Mouse (Mus musculus): ENCODE data around the gene Cpne1.

Gene Cpne1

GRCm38 (mm10) chr2:156079674-156080073, 32.1 kb downstream of the Cpne1 start:
- DNase-seq (ENCODE audit: low read depth, low spot score): no peak

- DNase-seq (ENCODE audit: low read depth, low spot score): no peak
Measured at GRCm38 (mm10) chr2:156079183-156079560, 32.6 kb downstream of the Cpne1 start.

GRCm38 (mm10) chr2:156078421-156079182, 33.2 kb downstream of the Cpne1 start:
- no peak for DNase-seq (ENCODE audit: low read depth, low spot score)

GRCm38 (mm10) chr2:156077461-156077860, 34.3 kb downstream of the Cpne1 start:
- DNase-seq (ENCODE audit: low read depth, low spot score): no peak

GRCm38 (mm10) chr2:156073725-156074124, 38.0 kb downstream of the Cpne1 start:
- no peak for DNase-seq (ENCODE audit: low read depth, low spot score)

- no peak for DNase-seq (ENCODE audit: low read depth, low spot score)
Measured at GRCm38 (mm10) chr2:156071236-156071635, 40.5 kb downstream of the Cpne1 start.

- no peak for DNase-seq (ENCODE audit: low read depth, low spot score)
Measured at GRCm38 (mm10) chr2:156067916-156068315, 43.8 kb downstream of the Cpne1 start.

GRCm38 (mm10) chr2:156066126-156066525, 45.6 kb downstream of the Cpne1 start:
- no peak for DNase-seq (ENCODE audit: low read depth, low spot score)

GRCm38 (mm10) chr2:156065099-156066041, 46.4 kb downstream of the Cpne1 start, which contains the start of gene Spag4:
Spag4 (plus strand) TSS chr2:156065175.
- peak; percentile 67 for DNase-seq (ENCODE audit: low read depth, low spot score)

- DNase-seq (ENCODE audit: low read depth, low spot score): no peak
Measured at GRCm38 (mm10) chr2:156052816-156053215, 58.9 kb downstream of the Cpne1 start, which contains the start of gene Fer1l4. Fer1l4 (minus strand) TSS chr2:156052947.

GRCm38 (mm10) chr2:156047929-156048328, 63.8 kb downstream of the Cpne1 start:
- DNase-seq (ENCODE audit: low read depth, low spot score): no peak

GRCm38 (mm10) chr2:156042903-156043302, 68.9 kb downstream of the Cpne1 start:
- DNase-seq (ENCODE audit: low read depth, low spot score): no peak

- DNase-seq (ENCODE audit: low read depth, low spot score): no peak
Measured at GRCm38 (mm10) chr2:156039390-156039789, 72.4 kb downstream of the Cpne1 start.

- DNase-seq (ENCODE audit: low read depth, low spot score): no peak
Measured at GRCm38 (mm10) chr2:156025482-156025881, 86.3 kb downstream of the Cpne1 start.

Measured in embryo, embryonic 11.5 days (tissue).